Mouse (Mus musculus) frontal cortex, postnatal 10 days (tissue): ENCODE data around the gene Llcfc1.

Experiments used
- DNase-seq, 2 experiments: peaks; one replicate each; pipeline ENCODE4 v3.0.0; 2022; ENCODE audit warnings: low spot score in 2 of 2, mixed read lengths in 1 of 2

Gene Llcfc1

GRCm38 (mm10) chr6:41704123-41704522 is 19.9 kb downstream of the Llcfc1 start, which contains the start of gene Kel:
Gene Kel (minus strand): TSS chr6:41704339.
- DNase-seq: no peak

DNA sequence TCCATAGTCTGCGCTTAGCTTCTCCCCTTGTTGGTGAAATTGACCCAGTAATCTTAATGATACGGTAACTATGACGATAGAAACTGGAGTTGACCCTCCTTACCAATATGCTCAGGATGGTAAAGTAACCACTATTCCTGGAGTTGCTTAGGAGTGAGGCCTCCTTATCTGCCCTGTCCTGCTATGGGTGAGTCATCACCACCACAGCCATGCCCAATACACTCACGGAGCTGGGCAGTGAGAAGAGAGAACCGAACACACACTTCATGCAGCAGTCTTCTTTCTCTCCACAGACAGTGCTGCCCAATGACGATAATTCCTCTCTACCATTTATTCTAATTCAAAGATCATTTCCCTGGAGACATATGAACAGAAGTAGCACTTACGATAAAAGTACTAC is 22.0 kb downstream of the Llcfc1 start:
- no peak for DNase-seq

GRCm38 (mm10) chr6:41710281-41710680 is 26.1 kb downstream of the Llcfc1 start:
- DNase-seq: no peak

- no peak for DNase-seq
Observed at GRCm38 (mm10) chr6:41721430-41721829, 37.2 kb downstream of the Llcfc1 start.

DNA sequence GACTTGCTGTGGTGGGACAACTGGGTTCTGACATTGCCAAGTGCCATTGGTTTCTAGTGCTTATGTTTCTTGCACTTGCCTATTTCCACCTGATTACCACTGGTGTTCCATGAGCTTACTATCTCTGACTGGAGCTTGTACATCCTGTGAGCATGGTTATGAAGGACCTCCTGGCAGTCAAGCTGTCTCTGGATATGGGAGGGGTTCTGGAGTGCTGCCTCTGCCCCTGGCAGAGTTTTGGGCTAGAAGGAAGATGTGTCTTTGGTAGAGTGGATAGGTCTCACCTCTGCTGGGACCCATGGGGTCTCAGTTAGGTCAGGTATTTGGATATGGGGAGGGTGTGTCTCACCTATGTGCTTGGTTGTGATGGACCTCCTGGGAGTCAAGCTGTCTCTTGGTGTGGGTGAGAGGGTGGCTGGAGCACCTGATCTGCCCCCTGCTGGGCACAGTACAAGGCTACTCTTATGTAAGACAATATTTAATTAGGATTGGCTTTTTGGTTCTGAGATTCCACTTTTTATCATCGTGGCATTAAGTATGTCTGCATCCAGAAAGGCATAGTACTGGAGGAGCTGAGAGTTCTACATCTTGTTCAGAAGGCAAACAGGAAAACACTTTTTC is 43.9 kb downstream of the Llcfc1 start:
- DNase-seq: no peak

DNA sequence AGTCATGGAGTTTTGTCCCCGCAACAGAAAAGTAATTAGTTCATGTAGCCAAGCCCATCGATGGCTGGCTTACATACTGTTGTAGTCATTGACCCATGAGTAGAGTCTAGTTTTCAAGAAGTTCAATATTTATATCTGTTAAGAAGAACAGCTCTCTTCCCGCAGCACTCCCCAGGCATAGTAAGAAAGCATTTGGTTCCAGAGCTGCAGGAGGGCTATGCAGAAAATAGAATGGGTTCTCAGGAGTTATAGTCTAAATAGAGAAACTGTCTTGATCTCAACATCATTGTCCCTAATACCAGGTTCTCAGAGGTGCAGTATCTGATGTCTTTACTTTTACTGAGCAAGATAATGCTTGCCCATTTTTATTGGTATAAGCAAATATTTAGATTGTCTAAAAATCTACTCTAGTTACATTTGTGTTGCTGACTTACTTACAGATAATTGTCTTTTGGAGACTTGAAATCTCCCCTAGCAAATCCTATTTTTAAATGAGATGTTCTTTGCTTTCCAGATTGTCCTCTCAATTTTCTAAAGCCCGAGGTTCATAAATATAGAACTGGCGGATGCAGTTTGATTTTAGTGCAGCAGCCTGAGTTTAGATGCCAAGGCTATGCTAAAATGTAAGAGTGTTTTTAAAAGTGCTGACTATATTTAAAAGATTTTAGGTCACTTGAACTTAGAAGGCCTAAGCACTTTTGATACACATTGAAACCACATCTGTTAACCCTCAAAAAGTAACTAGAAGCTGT is 50.7 kb downstream of the Llcfc1 start:
- no peak for DNase-seq
